Mouse (Mus musculus) testis, adult 2 months (tissue): Measurements from ENCODE around the gene Ets2. TPM values are rescaled to one million over a fixed set of nuclear protein-coding genes. Genes with fewer than 3 reads are reported as not detected.

Experiments used
- H3K27ac ChIP-seq: fragments of 200-500 bp; 2 replicates; pipeline ENCODE4 v1.5.1; 2012; ENCODE audit warnings: low read depth, low read length; ENCODE audit not compliant: control insufficient read depth, insufficient read depth
- H3K27me3 ChIP-seq: fragments of 200-500 bp; 2 replicates; pipeline ENCODE4 v1.6.1; 2012; ENCODE audit warnings: mild to moderate bottlenecking, low read length, moderate library complexity; ENCODE audit not compliant: control insufficient read depth, insufficient read depth
- H3K36me3 ChIP-seq: fragments of 200-500 bp; 2 replicates; pipeline ENCODE4 v1.6.1; 2012; ENCODE audit warnings: mild to moderate bottlenecking, low read length; ENCODE audit not compliant: control insufficient read depth, insufficient read depth
- H3K4me1 ChIP-seq: fragments of 200-500 bp; 2 replicates; pipeline ENCODE4 v1.6.1; 2012; ENCODE audit warnings: low read length; ENCODE audit not compliant: control insufficient read depth, insufficient read depth
- H3K4me3 ChIP-seq: fragments of 200-500 bp; 2 replicates; pipeline ENCODE4 v1.5.1; 2012; ENCODE audit warnings: low read depth, mild to moderate bottlenecking, low read length, moderate library complexity, mixed read lengths; ENCODE audit not compliant: control insufficient read depth
- CTCF ChIP-seq: fragments of 200-500 bp; IDR thresholded peaks from 2 replicates; pipeline ENCODE4 v1.5.1; 2012; ENCODE audit warnings: low read depth, mild to moderate bottlenecking, inconsistent platforms, low read length, moderate library complexity; ENCODE audit not compliant: control insufficient read depth, insufficient read depth, insufficient replicate concordance
- POLR2A ChIP-seq: fragments of 200-500 bp; IDR thresholded peaks from 2 replicates; pipeline ENCODE4 v1.6.1; 2012; ENCODE audit warnings: low read depth, mild to moderate bottlenecking, inconsistent platforms, low read length, moderate library complexity; ENCODE audit not compliant: control insufficient read depth
- polyA plus RNA-seq: library from polyadenylated mRNA; depleted of rRNA; stranded (reverse); fragments of >200 nt; gene quantifications from 2 replicates; pipeline ENCODE4 v1.2.3, GENCODE M21; 2012

The Ets2 gene
- polyA plus RNA-seq, 1 experiment, result 1.0 TPM

GRCm38 (mm10) chr16:95715026-95715425, 13.2 kb downstream of the Ets2 start:
- H3K4me3 ChIP-seq, result no peak overlapping the region
- H3K27me3 ChIP-seq, result no peaks in the 10 kb centered on the region
- H3K27ac ChIP-seq, result no peak overlapping the region
- H3K4me1 ChIP-seq, result no peaks in the 10 kb centered on the region
- no peak for TF ChIP-seq POLR2A
- TF ChIP-seq CTCF, result no peak
- H3K36me3 ChIP-seq, result no peaks in the 10 kb centered on the region

GRCm38 (mm10) chr16:95716061-95716706, 14.3 kb downstream of the Ets2 start:
- H3K4me3 ChIP-seq, result no peak overlapping the region
- no peaks in the 10 kb centered on the region for H3K27me3 ChIP-seq
- no peak for TF ChIP-seq POLR2A
- TF ChIP-seq CTCF, result no peak
- H3K36me3 ChIP-seq, result no peaks in the 10 kb centered on the region
- no peaks in the 10 kb centered on the region for H3K4me1 ChIP-seq
- H3K27ac ChIP-seq, result no peak overlapping the region

GRCm38 (mm10) chr16:95717631-95718030, 15.8 kb downstream of the Ets2 start:
- Histone ChIP-seq H3K36me3 (no peaks in the 10 kb centered on the region), H3K27me3 (no peaks in the 10 kb centered on the region), H3K4me1 (no peaks in the 10 kb centered on the region), H3K27ac (no peak overlapping the region), H3K4me3 (no peak overlapping the region)
- TF ChIP-seq POLR2A, result no peak
- no peak for TF ChIP-seq CTCF

- Histone ChIP-seq H3K4me1 (no peaks in the 10 kb centered on the region), H3K36me3 (no peaks in the 10 kb centered on the region), H3K27ac (no peak overlapping the region), H3K27me3 (no peaks in the 10 kb centered on the region), H3K4me3 (no peak overlapping the region)
- TF ChIP-seq CTCF (no peak), POLR2A (no peak)
These were observed 16.2 kb downstream of the Ets2 start for GRCm38 (mm10) chr16:95718119-95718518.

- H3K36me3 ChIP-seq, result no peaks in the 10 kb centered on the region
These were observed 18.7 kb downstream of the Ets2 start for GRCm38 (mm10) chr16:95720532-95720931.

GRCm38 (mm10) chr16:95724251-95724650, 22.4 kb downstream of the Ets2 start:
- Histone ChIP-seq H3K27me3 (no peaks in the 10 kb centered on the region), H3K27ac (no peak overlapping the region), H3K36me3 (no peaks in the 10 kb centered on the region), H3K4me3 (no peak overlapping the region), H3K4me1 (no peaks in the 10 kb centered on the region)
- TF ChIP-seq CTCF (no peak), POLR2A (no peak)

More at GRCm38 (mm10) chr16:95720532-95720931, 18.7 kb downstream of the Ets2 start:
- no peaks in the 10 kb centered on the region for H3K27me3 ChIP-seq
- TF ChIP-seq CTCF, result no peak
- TF ChIP-seq POLR2A, result no peak
- H3K4me3 ChIP-seq, result no peak overlapping the region
- no peak overlapping the region for H3K27ac ChIP-seq
- no peaks in the 10 kb centered on the region for H3K4me1 ChIP-seq

GRCm38 (mm10) chr16:95724776-95725175, 22.9 kb downstream of the Ets2 start:
- TF ChIP-seq POLR2A (no peak), CTCF (no peak)
- Histone ChIP-seq H3K27me3 (no peaks in the 10 kb centered on the region), H3K4me1 (no peaks in the 10 kb centered on the region), H3K27ac (no peak overlapping the region), H3K36me3 (no peaks in the 10 kb centered on the region), H3K4me3 (no peak overlapping the region)

- Histone ChIP-seq H3K27ac (no peak overlapping the region), H3K27me3 (no peaks in the 10 kb centered on the region), H3K36me3 (no peaks in the 10 kb centered on the region), H3K4me3 (no peak overlapping the region), H3K4me1 (no peaks in the 10 kb centered on the region)
- TF ChIP-seq POLR2A (no peak), CTCF (no peak)
These were observed 24.9 kb downstream of the Ets2 start for GRCm38 (mm10) chr16:95726802-95727201.
